Mouse (Mus musculus) cerebellum, adult (tissue): Measurements from ENCODE around the gene Gm21818.
"Not testable (repeated sequence)": the region's sequence is repeated elsewhere in the genome, so short reads cannot be mapped to it uniquely, and the experiment has no call there.

Experiments
- ATAC-seq: cut with Nextera tagmentation; 2 replicates; pipeline ENCODE4 v1.9.2; 2017; ENCODE audit warnings: mild to moderate bottlenecking, moderate library complexity, mixed read lengths; ENCODE audit not compliant: insufficient number of reproducible peaks, low FRiP score, low TSS enrichment

Gene Gm21818

DNA sequence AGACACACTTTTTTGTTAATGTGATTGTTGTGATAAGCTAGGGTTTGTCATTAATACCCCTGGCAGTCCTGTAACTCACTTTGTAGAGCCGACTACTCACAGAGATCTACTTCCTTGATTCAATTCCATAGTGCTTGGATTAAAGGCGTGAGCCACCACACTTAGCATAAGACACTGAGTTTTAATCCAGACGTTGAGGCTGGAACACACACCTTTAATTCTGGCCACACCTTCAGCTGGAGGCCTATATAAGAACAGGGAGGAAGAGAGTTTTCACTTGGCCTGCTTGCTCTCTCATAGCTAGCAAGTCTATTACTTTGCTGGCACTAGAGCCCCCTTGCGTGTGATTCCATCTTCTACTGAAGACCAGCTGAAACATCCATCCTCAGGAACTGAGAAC is at the start of gene Gm21818:
TSS of gene Gm21818 (plus strand) at position 301 of the 400 bp plus-strand sequence.
- ATAC-seq: not testable (repeated sequence)

GRCm38 (mm10) chr13:120139946-120140345 is 32.3 kb upstream of the Gm21818 start, which contains the start of gene Gm20767:
Gene Gm20767 (plus strand): TSS chr13:120140246.
- not testable (repeated sequence) for ATAC-seq

GRCm38 (mm10) chr13:120142348-120142747 is 29.9 kb upstream of the Gm21818 start:
- ATAC-seq: not testable (repeated sequence)

DNA sequence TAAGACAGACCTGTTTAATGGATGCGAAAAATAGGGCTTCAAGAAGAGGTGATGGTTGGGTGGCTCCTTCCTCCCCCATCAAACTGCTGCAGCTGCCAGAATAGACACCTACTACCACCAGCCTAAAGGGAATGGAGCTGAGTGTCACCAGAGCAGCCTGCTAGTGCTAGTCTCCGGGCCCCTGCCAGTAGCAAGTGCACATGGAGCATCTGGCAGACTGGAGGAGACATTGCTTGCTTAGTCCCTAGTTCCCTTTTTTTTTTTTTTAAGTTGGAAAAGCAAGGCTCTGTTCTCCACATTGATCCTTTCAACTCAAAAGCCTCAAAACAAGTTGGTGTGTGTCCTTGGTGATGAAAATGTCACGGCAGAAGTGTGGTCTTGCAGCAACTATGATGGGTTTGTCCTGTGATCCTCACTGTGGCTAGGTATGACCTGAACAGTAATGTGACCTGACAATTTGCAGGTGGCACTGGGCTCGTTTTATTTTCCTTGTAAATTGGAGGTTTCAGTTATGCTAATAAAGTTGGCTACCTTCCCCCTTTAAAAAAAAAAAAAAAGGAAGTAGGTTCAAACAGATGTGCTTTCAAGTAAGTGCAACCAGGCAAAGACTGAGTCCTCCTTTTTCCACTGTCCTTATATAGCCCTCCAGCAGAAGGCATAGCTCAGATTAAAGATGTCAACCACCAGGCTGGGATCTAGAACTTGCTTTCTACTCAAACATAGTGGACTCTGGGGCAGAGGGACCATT is 22.4 kb upstream of the Gm21818 start:
- ATAC-seq: not testable (repeated sequence)

GRCm38 (mm10) chr13:120150589-120150988 is 21.6 kb upstream of the Gm21818 start:
- ATAC-seq: not testable (repeated sequence)

- not testable (repeated sequence) for ATAC-seq
These were observed 3.9 kb upstream of the Gm21818 start for GRCm38 (mm10) chr13:120168301-120168700.

DNA sequence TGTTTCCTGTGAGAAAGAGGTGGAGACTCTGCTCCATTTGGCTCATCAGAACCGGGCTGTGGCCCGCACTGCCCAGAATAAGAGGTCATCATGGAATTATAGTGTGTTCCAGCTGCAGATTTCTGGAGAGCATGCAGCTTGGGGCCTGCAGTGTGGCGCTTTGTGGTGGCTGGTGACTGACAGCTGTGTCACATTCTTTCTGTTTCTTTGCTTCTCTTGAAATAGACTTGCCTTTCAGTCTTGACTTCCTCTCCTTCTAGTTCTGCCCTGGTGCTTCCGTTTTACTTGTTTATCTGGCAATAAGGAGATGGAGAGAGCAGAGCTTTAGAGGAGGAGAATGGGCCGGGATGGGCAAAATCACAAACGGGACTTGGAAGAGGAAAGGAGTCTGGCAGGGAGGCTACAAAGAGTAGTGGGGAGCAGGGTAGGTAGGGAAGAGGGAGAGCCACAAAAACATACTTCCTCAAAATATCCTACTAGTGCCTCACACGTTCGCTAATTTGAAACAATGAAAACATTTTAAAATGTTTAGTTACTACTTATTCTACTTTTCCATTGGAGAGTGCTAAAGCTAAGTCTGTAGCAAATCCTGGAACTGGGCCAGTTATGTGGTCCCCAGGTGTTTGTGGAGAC is 24.1 kb downstream of the Gm21818 start:
- not testable (repeated sequence) for ATAC-seq

- ATAC-seq: not testable (repeated sequence)
These were observed 43.6 kb downstream of the Gm21818 start, which contains the start of gene Gm21762 for GRCm38 (mm10) chr13:120215847-120216246. Gene Gm21762 (minus strand): TSS chr13:120215947.

DNA sequence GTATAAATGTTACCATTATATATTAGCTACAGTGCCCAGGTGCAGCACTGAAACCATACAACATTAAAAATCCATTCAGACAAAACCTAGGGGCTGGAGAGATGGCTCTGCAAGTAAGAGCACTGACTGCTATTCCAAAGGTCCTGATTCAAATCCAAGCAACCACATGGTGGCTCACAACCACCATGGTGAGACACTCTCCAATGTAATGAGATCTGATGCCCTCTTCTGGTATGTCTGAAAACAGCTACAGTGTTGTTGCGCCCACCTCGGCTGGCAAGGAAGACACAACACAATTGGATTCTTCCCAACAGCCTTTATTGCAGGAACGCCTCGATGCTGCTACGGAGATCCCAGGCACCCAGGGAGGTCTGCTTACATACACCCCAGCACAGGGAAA is 48.7 kb downstream of the Gm21818 start:
- ATAC-seq: not testable (repeated sequence)

GRCm38 (mm10) chr13:120223012-120223659 is 50.9 kb downstream of the Gm21818 start:
- ATAC-seq: peak; percentile 36; the same call in 1 of the 2 replicates
